Mouse (Mus musculus) frontal cortex, postnatal 14 days (tissue): Measurements from ENCODE around the gene Dennd1c.
A peak's percentile ranks its signal among the peaks of the same experiment; 100 is the strongest.

Experiments used
- DNase-seq, 2 experiments: peaks; one replicate each; pipeline ENCODE4 v3.0.0; 2022; ENCODE audit warnings: low spot score in 2 of 2

Gene Dennd1c

DNA sequence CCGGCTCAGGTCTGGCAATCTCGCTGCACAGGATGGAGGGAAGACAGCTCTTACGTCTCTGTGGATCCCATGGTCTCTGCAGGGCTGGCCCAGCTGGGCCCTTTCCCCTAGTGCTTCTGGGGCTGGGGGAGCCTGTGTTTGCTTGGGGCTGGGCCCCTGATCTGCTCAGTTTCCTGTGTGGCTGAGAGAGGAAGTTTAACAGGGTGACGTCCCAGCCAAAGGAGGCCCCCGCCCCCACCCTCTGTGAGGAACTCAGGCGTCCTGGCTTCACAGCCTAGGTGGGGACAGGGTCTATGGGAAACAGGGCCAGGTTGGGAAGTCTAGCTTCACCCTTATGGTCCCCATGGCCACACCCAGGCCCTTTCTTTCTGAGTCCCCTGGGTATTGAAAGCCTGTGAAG is at the start of gene Dennd1c:
TSS of gene Dennd1c (minus strand) at position 179 of the 400 bp plus-strand sequence.
- no peak for DNase-seq

- no peak for DNase-seq
Observed at GRCm38 (mm10) chr17:57125853-57126622, 47.7 kb upstream of the Dennd1c start.

DNA sequence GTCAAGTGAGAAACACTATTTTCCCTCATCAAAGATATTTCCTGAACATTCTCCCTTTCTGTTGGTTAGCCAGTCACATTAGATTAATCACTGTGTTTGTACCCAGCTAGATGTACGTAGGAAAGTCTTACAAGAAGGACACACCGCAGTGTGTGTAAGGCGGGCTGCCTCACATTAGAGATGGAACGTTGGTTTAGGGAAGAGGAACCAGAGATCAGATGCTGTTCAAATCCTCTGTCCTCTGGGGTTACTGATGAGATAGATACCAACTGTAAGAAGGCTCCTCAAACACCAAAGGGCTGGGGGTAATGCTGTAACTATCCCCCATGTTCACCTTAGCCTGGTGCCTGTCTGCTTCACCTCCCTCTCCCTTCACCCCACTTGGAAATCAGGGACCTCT is 46.5 kb upstream of the Dennd1c start:
- no peak for DNase-seq

DNA sequence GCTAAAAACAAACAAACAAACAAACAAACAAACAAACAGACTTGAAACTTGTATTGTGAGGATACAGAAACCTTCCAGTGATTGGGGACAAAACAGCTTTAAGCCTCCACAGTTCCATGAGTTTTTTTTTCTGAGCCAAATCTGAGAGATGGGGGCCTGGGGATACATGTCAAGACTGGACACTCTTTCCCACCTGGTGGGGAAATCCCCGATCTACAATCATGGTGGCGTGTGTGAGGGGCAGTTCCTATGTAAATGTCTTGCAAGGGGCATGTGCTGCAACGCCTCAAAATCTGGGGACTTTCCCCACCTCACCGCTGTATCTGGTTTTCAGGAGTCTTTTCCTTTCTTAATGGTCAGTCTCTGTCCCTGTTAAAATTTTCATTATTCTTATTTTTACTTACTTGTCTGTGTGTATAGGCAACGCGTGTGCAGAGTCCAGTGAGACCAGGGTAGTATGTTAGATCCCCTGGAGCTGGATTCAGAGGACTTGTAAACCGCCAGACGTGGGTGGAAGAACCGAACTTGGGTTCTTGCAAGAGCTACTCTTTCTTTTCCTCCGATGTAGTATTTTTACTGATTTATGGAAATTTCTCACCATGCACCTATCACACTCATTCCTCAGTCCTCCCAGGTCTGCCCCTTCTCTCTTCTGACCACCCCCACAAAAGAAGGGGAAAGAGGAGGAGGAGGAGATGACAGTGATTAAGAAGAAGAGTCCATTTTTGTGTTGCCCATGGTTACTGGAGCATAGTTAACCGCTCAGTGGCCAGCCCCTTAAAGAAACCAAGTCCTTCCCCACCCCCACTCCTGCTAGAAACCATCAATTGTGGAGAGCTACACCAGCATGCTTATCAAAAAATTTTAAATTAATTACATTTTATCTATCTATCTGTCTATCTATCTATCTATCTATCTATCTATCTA is 45.1 kb upstream of the Dennd1c start:
- no peak for DNase-seq

- no peak for DNase-seq
Observed at GRCm38 (mm10) chr17:57121856-57122255, 43.5 kb upstream of the Dennd1c start.

DNA sequence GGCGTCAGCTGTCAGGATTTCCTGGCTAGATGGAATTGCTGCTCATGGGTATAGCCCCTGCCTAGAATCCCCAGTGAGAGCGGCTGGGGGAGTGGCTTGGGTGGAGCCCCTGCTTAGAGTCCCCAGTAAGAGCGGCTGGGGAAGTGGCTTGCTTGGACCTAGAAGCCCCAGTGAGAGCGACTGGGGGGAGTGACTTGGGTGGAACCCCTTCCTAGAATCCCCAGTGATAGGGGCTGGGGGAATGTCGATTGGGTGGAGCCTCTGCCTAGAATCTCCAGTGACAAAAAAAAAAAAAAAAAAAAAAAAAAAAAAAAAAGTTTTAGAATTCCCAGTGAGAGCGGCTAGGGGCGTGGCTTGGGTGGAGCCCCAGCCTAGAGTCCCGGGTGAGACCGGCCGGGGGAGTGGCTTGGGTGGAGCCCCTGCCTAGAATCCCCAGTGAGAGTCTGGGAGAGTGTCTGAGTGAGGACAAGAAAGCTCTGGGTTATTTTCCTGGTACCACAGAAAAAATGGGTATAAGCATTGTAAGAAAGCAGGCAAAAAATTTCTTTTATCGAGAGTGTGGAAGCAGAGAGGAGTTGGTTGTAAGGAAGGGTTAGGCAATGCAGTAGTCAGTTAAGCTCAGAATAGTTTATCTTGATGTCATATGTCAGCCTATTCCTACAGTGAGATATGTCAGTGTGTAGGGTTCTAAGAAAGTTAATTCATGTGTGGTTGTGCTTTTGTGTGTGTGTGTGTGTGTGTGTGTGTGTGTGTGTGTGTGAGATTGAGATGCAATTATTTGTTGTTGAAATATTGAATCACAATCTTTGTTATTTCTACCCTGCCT is 40.4 kb upstream of the Dennd1c start:
- no peak for DNase-seq

- no peak for DNase-seq
Observed at GRCm38 (mm10) chr17:57116801-57117200, 38.5 kb upstream of the Dennd1c start.

DNA sequence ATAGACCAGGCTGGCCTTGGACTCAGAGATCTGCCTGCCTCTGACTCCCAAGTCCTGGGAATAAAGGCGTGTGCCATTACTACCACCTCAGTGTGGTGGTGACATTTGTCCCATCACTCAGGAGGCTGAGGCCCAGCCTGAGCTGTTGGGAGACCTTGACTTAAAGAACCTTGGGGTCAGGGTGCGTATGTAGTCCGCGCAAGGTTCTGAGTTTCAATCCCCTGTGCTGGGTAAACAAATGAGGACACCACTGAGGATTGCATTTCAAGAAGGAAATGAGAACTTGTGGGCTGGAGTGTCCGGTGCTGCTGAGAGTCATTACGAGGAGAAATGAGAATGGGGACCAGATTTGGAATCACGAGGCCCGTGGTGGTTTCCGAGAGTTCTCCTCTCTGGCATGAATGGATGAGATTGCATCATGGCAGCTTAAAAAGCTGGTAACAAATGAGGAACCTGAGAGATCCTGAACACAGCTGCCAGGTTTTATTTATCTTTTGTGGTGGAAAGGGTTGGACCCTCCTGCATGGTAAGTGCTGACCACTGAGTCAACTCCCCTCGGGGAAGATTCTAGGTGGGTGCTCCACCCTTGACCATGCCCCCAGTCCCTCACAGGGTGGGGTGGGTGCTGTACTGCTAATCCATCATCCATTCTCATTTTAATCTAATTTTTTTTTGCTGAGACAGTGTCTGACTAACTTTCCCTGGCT is 34.6 kb upstream of the Dennd1c start:
- DNase-seq: no peak

- no peak for DNase-seq
Observed at GRCm38 (mm10) chr17:57110005-57110404, 31.7 kb upstream of the Dennd1c start.

DNA sequence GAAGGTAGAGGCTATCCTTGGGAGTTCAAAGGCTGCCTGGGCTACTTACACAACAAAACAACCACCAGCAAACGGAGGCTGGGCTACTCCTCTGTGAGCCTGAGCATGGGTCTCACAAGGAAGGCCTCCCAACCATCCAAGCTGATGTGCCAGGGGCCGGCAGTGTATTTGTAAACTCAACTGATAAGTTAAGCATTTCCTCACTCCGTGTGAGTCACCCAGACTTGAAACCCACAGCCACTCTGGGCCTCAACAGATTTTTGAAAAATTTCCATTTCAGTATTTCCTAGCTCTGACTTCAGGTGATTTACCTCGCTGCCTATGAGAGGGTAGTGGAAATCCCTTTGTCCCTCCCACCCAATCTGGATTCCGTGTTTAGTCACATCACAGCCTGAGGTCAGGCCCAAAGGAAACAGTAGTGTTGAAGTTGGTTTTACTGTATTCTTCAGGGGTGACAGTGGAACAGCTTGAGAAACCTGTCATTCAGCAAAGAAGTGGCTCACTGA is 30.4 kb upstream of the Dennd1c start:
- no peak for DNase-seq

- DNase-seq: no peak
Observed at GRCm38 (mm10) chr17:57108040-57108665, 29.8 kb upstream of the Dennd1c start.

GRCm38 (mm10) chr17:57107064-57107463 is 28.8 kb upstream of the Dennd1c start:
- no peak for DNase-seq

DNA sequence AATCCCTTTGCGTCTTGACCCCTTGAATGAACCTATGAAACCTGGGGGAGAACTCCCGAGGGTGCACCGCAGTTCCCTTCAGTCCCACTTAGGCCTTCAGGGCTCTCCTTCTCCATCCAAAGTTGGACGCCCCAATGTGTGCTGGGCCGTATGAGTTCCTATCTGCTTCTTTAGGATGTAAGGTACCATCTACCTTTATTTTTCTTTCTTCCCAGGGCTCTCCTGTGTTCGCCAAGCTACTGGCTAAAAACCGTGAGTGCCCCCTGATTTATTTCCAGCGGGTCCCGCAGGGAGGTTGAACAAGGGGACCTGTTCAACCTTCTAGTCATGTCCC is 27.7 kb upstream of the Dennd1c start:
- no peak for DNase-seq

DNA sequence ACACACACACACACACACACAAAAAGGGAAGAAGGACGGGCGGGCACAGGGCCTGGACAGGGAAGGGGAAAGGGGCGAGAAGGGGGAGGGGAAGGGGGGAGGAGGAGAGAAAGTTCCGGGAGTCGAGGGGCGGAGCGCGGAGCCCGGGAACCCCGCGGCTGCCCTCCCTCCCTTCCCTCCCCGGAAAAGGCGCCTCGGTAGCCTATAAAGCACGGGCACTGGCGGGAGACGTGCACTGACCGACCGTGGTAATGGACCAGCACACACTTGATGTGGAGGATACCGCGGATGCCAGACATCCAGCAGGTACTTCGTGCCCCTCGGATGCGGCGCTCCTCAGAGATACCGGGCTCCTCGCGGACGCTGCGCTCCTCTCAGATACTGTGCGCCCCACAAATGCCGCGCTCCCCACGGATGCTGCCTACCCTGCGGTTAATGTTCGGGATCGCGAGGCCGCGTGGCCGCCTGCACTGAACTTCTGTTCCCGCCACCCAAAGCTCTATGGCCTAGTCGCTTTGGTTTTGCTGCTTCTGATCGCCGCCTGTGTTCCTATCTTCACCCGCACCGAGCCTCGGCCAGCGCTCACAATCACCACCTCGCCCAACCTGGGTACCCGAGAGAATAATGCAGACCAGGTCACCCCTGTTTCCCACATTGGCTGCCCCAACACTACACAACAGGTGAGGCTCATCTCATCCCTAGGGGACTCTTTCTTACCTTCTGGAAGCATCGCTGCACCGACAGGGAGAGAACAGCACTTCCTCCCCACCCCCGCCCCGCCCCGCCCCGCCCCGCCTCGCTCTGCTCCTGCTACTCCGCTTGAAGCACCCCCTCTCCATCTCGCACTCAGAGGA is 27.1 kb upstream of the Dennd1c start, which contains the start of gene Tnfsf9:
TSS of gene Tnfsf9 (plus strand) at position 145 of the 854 bp plus-strand sequence.
- no peak for DNase-seq

DNA sequence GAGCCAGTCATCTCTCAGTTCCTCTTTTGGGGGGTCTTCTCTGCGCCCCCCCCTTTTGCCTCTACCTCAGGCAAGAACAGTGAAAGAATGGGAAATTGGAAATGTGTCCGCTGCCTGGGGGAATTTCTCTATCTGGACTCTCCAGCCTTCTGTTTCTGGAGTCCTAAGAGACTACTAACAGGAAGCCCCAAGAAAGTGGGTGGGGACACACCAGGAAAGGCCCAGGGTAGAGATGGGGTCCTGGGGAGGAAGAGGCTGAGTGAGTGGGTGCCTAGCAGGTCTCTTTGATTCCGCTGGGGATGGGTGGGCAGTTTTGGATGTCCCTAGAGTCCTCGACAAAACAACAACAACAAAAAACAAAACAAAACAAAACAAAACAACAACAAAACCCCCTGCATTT is 26.2 kb upstream of the Dennd1c start:
- DNase-seq: no peak

DNA sequence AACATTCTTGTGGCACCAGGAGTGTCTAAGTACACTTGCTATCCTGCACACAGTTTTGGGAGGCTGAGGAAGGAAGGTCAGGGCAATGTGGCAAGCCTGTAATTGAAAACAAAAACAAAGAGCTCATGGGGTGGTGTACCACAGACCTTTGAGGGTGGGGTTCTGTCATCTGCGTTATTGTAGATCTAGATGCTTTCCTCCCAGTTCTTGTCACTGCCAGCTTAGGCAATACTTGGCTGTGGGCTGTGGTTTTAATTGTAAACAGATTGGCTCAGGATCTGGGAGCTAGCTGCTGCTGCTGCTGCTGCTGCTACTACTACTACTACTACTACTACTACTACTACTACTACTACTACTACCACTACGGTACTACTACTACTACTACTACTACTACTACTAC is 24.0 kb upstream of the Dennd1c start:
- DNase-seq: no peak

DNA sequence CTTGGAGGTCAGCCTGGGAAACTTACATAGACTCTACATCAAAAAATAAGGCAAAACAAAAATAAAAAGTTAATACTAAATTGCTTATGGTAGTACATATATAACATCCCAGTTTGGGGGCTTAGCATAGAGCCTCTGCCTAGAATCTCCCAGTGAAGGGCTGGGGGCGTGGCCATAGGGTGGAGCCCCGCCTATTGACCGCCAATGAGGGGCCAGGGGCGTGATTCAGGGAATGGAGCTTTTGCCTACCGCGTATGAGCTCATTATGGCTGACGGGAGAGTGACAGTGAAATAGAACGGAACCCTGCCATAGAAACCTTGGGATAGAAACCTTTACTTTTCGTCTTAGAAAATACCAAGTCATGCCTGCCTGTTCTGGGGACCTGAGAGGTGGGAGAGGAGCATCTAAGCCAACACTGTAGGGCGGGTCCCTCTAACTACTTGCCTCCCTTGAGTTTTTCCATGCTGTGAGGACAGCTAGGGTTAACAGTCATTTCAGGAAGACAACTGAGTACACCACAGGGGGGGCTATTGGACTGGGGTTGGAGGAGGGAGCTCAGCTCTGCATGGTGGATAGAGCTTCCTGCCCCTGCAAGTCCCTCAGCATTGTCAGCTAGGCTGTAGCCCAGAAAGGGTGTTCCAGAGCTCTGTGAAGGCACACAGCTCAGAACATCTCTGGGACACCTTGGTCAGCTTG is 21.5 kb upstream of the Dennd1c start:
- no peak for DNase-seq

DNA sequence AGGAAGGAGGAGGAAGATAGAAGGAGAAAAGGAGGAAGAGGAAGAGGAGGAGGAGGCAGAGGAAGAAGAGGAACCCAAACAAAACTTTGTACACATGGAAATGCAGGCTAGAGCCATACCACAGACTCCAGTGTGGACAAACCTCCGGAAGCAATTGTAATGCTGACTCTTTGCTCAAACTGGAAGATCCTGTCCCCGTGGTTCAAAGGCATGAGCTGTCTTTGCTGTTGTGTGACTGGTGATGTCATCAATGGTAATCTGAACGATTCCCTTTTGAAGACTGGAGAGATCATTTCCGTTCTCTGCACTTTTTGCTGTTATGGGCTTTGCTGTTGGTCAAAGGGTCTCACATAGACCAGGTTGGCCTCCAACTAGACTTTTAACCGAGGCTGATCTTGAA is 20.0 kb upstream of the Dennd1c start:
- no peak for DNase-seq

GRCm38 (mm10) chr17:57096623-57096920 is 18.3 kb upstream of the Dennd1c start:
- peak; percentile 53 to 81 for DNase-seq
